Mouse (Mus musculus): Measurements from ENCODE around the gene Dgkb.

GRCm38 (mm10) chr12:38088224-38088623 lies 270.7 kb downstream of the Dgkb start:
- TF ChIP-seq TCF12 (IDR thresholded peaks at IDR 0.05; ENCODE audit: insufficient read depth, poor library complexity, severe bottlenecking) (no peak), REST (IDR thresholded peaks at IDR 0.05; ENCODE audit: insufficient read depth, insufficient read length) (no peak), POLR2A (IDR thresholded peaks at IDR 0.05; ENCODE audit: insufficient read length, low read depth) (no peak), MAX (IDR thresholded peaks at IDR 0.05; ENCODE audit: low read depth) (no peak)
